Mouse (Mus musculus) embryonic facial prominence, embryonic 10.5 days (tissue): ENCODE data around the gene Fgfr2. TPM values are rescaled to one million over a fixed set of nuclear protein-coding genes. Genes with fewer than 3 reads are reported as not detected.

Experiments used
- DNase-seq: peaks from one replicate; pipeline ENCODE4 v3.0.0-alpha.2; 2017; ENCODE audit warnings: low spot score
- H3K27ac ChIP-seq: fragments of 300-500 bp; sonication (generic); replicated peaks from 2 replicates; pipeline ENCODE4 v1.5.1; 2016; ENCODE audit warnings: mild to moderate bottlenecking
- H3K27me3 ChIP-seq: fragments of 300-500 bp; sonication (generic); replicated peaks from 2 replicates; pipeline ENCODE4 v1.6.1; 2016; ENCODE audit warnings: low read depth, mild to moderate bottlenecking; ENCODE audit not compliant: poor library complexity, severe bottlenecking
- H3K36me3 ChIP-seq: fragments of 300-500 bp; sonication (generic); replicated peaks from 2 replicates; pipeline ENCODE4 v1.6.1; 2016; ENCODE audit warnings: mild to moderate bottlenecking, moderate library complexity
- H3K4me1 ChIP-seq: fragments of 300-500 bp; sonication (generic); 2 replicates; pipeline ENCODE4 v1.6.1; 2016
- H3K4me3 ChIP-seq: fragments of 300-500 bp; sonication (generic); 2 replicates; pipeline ENCODE4 v1.5.1; 2016; ENCODE audit warnings: mild to moderate bottlenecking, moderate library complexity
- H3K9me3 ChIP-seq: fragments of 300-500 bp; sonication (generic); 2 replicates; pipeline ENCODE4 v1.6.1; 2016; ENCODE audit warnings: mild to moderate bottlenecking
- WGBS: fragments of 180-500 bp; shearing (Covaris S2); methylation state at CpG from one replicate; pipeline ENCODE4 v1.1.7; 2016; 5-methylcytosine and 5-hydroxymethylcytosine counted together
- polyA plus RNA-seq: library from polyadenylated mRNA; unstranded; fragments of >200 nt; fragmentation: Nextera tagmentation; extraction: Ambion mirVana; gene quantifications from 2 replicates; pipeline ENCODE4 v1.2.1, GENCODE M21; 2016

Gene Fgfr2
- polyA plus RNA-seq, 1 experiment from 2014 or later = 74.3 TPM

GRCm38 (mm10) chr7:132767999-132768370 lies 355.2 kb downstream of the Fgfr2 start:
- no peak for DNase-seq
- Histone ChIP-seq H3K4me1 (peaks cover 29% of the 10 kb centered on the region), H3K27ac (no peak overlapping the region; the same call in 1 of the 2 replicates), H3K9me3 (no peaks in the 10 kb centered on the region), H3K36me3 (peaks cover 75% of the 10 kb centered on the region), H3K4me3 (no peak overlapping the region), H3K27me3 (no peaks in the 10 kb centered on the region)
- WGBS = 82% methylated on average over 4 of the region's 4 CpGs

GRCm38 (mm10) chr7:132767233-132767998 lies 355.7 kb downstream of the Fgfr2 start:
- WGBS = 62% methylated on average over 12 of the region's 12 CpGs
- H3K4me3 ChIP-seq = no peak overlapping the region
- H3K9me3 ChIP-seq = no peaks in the 10 kb centered on the region
- H3K36me3 ChIP-seq = peaks cover 73% of the 10 kb centered on the region
- H3K27ac ChIP-seq = no peak overlapping the region; the same call in 1 of the 2 replicates
- no peak for DNase-seq
- peaks cover 29% of the 10 kb centered on the region for H3K4me1 ChIP-seq
- no peaks in the 10 kb centered on the region for H3K27me3 ChIP-seq

DNA sequence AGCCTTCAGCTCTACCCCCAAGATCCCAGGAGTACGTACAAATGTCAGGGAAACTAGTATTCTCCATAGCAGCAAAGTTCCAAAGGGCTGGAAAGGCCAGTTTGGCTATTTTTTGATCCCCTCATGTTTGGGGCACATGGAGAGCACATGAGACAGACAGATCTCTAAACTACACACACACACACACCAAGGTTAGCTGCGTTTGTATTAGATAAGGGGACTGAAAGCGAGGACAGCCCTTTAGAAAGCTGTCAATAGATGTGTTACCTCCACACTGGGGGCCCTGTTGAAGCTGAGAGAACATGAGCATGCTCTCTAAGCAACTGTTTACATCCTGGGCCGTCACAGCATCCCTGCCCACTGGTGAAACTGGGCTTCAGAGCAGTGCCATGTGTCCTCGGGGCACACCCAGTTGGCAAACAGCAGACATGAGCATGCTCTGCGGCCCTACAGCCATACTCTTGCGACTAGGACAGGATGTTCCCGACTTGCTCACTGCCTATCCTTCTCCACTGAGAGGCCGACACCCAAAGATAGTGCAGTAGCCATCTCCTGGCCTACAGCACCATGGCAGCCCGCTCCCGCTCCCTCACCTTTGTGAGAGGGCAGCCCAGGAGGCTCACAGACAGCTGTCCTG lies 356.8 kb downstream of the Fgfr2 start:
- Histone ChIP-seq H3K36me3 (peaks cover 69% of the 10 kb centered on the region), H3K4me1 (peaks cover 25% of the 10 kb centered on the region), H3K9me3 (no peaks in the 10 kb centered on the region), H3K4me3 (no peak overlapping the region), H3K27ac (peak overlapping the region; percentile 36; the same call in 1 of the 2 replicates), H3K27me3 (no peaks in the 10 kb centered on the region)
- no peak for DNase-seq
- WGBS = 89% methylated on average over 11 of the region's 11 CpGs

DNA sequence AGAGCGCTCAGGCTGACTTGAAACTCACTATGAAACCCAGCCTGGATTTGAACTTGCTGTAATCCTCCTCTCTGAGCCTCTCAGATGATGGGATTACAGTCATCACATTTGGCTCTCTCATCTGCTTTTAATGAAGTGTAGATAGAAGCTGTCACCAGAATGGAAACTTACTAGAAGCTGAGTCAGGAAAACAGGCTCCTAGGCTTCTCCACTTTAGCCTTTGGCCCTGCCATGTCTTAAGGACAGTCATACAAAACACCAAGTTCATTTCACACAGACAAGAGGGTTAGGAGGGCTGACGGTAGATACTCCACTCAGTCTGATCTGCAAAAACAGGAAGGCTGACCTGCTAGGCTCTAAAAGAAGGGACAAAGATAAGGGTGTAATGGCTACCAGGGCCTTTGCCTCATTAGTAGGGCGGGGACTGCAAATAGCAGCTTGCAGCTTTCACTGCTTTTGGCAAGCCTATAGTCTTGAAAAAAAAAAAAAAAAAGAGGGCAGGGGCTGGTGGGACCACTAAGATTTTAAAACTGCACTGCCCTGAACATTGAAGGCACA lies 357.4 kb downstream of the Fgfr2 start:
- Histone ChIP-seq H3K36me3 (peaks cover 66% of the 10 kb centered on the region), H3K4me1 (peaks cover 25% of the 10 kb centered on the region), H3K27ac (no peak overlapping the region), H3K27me3 (no peaks in the 10 kb centered on the region), H3K4me3 (no peak overlapping the region), H3K9me3 (no peaks in the 10 kb centered on the region)
- WGBS = 72% methylated on average over 3 of the region's 3 CpGs
- DNase-seq = no peak

- H3K4me1 ChIP-seq = peaks cover 25% of the 10 kb centered on the region
- no peak overlapping the region for H3K27ac ChIP-seq
- no peak overlapping the region for H3K4me3 ChIP-seq
- H3K9me3 ChIP-seq = no peaks in the 10 kb centered on the region
- no peaks in the 10 kb centered on the region for H3K27me3 ChIP-seq
- 82% methylated on average over 4 of the region's 4 CpGs for WGBS
- DNase-seq = no peak
- peaks cover 64% of the 10 kb centered on the region for H3K36me3 ChIP-seq
Observed at GRCm38 (mm10) chr7:132764896-132765491, 358.2 kb downstream of the Fgfr2 start.

- H3K9me3 ChIP-seq = no peaks in the 10 kb centered on the region
- no peak for DNase-seq
- H3K4me1 ChIP-seq = peaks cover 25% of the 10 kb centered on the region
- WGBS = 90% methylated on average over 4 of the region's 4 CpGs
- peaks cover 64% of the 10 kb centered on the region for H3K36me3 ChIP-seq
- H3K27me3 ChIP-seq = no peaks in the 10 kb centered on the region
- no peak overlapping the region for H3K27ac ChIP-seq
- no peak overlapping the region for H3K4me3 ChIP-seq
Observed at GRCm38 (mm10) chr7:132764314-132764713, 358.8 kb downstream of the Fgfr2 start.

DNA sequence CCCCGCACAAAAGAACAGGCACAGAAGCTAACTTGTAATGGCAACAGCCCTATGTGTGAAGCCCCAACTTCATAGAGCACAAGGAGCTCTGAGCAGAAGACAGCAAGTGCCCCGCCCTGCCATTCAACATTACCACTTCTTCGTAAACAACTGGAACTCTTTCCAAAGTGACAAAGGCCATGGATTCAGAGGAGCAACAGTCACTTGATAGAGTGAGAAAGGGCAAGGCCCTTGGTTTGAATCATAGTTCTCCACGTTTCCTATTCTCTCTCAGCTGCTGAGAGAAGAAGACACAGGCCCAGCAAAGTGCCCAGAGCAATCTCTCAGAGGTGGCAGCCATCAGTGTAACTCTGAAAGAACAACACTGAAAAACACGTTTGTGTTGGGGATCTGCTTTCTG lies 359.2 kb downstream of the Fgfr2 start:
- WGBS = 85% methylated on average over 5 of the region's 5 CpGs
- H3K27me3 ChIP-seq = no peaks in the 10 kb centered on the region
- peaks cover 64% of the 10 kb centered on the region for H3K36me3 ChIP-seq
- DNase-seq = no peak
- peaks cover 25% of the 10 kb centered on the region for H3K4me1 ChIP-seq
- no peak overlapping the region for H3K27ac ChIP-seq
- H3K9me3 ChIP-seq = no peaks in the 10 kb centered on the region
- H3K4me3 ChIP-seq = no peak overlapping the region

- H3K36me3 ChIP-seq = peaks cover 65% of the 10 kb centered on the region
Observed at GRCm38 (mm10) chr7:132763351-132763750, 359.8 kb downstream of the Fgfr2 start.

DNA sequence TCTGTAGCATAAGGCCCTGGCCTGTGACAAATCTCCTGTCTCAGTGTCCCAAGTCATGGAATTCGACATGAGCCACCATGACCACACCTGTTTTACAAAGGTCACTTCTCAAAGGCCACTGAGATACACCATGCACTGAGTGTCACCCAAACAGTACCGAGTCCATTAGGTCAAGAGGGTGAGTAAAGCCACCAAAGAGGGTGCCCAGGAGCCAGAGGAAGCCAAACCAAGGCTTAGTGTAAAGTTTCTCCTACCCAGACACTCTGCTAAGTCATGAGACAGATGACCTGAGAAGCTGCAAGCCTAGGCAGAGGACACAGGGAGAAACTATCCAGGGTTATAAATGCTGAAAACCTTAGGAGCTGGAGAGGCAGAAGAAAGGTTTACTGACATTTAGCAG lies 361.7 kb downstream of the Fgfr2 start:
- Histone ChIP-seq H3K27me3 (no peaks in the 10 kb centered on the region), H3K36me3 (peaks cover 78% of the 10 kb centered on the region), H3K9me3 (no peaks in the 10 kb centered on the region), H3K27ac (no peak overlapping the region), H3K4me1 (peaks cover 8% of the 10 kb centered on the region), H3K4me3 (no peak overlapping the region)
- WGBS = 90% methylated on average over 2 of the region's 2 CpGs
- no peak for DNase-seq

More at GRCm38 (mm10) chr7:132763351-132763750, 359.8 kb downstream of the Fgfr2 start:
- DNase-seq = no peak
- H3K4me1 ChIP-seq = peaks cover 25% of the 10 kb centered on the region
- WGBS = 95% methylated on average over 6 of the region's 6 CpGs
- no peak overlapping the region for H3K4me3 ChIP-seq
- no peak overlapping the region for H3K27ac ChIP-seq
- no peaks in the 10 kb centered on the region for H3K9me3 ChIP-seq
- no peaks in the 10 kb centered on the region for H3K27me3 ChIP-seq

DNA sequence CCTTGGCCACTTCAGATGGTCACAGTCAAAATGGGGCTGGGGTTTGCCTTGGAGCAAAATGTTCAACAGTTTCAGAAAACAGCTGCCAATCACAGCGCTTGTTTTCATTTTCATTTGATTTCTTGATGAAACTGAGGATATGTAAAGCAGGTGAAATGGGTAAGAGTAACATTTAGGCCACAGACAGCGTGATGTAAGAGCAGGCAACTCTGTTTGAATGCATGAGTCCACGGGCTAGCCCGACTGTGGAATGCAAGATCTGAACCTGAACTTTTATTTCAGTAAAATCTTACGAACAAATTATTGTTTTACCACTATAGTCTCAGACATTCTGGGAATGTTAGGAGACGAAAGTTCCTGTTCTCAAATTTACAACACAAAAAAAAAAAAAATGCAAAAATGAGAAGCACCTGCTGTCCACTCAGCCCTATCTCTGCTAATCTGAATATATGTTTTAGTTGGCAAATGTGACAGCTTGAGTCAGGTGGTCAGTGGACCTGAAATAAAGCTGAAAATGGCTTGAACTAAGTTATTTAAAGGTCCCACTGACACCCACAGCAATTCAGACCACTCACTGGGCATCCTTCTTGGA lies 362.5 kb downstream of the Fgfr2 start:
- WGBS = 91% methylated on average over 6 of the region's 6 CpGs
- Histone ChIP-seq H3K27ac (no peak overlapping the region), H3K9me3 (no peaks in the 10 kb centered on the region)

GRCm38 (mm10) chr7:132759926-132760325 lies 363.2 kb downstream of the Fgfr2 start:
- Histone ChIP-seq H3K4me3 (no peak overlapping the region), H3K4me1 (peaks cover 3% of the 10 kb centered on the region), H3K9me3 (no peaks in the 10 kb centered on the region), H3K36me3 (peaks cover 75% of the 10 kb centered on the region), H3K27me3 (no peaks in the 10 kb centered on the region), H3K27ac (0 out of 2 replicates have a peak overlapping the region, but pooled peaks have one; percentile 24)
- no peak for DNase-seq
- 90% methylated on average over 6 of the region's 6 CpGs for WGBS

More for the DNA sequence above, 362.5 kb downstream of the Fgfr2 start:
- no peaks in the 10 kb centered on the region for H3K27me3 ChIP-seq
- peaks cover 79% of the 10 kb centered on the region for H3K36me3 ChIP-seq
- H3K4me1 ChIP-seq = 0 out of 2 replicates have a peak, but pooled peaks cover under 1% of the 10 kb centered on the region
- DNase-seq = no peak
- H3K4me3 ChIP-seq = no peak overlapping the region

DNA sequence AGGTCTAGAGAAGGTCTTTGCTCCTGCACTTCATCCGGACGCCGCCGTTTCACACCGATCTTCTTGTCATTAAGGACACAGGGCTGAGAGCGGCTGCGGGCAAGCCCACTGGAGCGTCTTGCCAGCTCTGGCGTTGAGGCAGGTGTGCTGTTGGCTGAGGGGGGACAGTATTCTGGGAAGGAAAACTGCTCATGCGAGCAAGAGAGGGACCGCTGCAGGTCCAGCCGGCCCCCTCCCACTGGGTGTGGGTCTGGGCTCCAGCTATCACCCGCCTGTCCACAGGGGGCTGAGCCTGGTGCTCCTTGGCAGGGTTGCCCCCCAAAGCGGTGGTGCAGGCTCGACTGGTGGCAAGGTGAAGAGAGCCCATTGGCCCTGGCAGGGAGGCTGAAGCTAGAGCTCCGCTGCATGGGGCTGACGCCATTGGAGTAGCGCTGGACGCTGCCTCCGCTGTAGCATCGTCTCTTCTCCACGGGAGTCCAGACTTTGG lies 363.7 kb downstream of the Fgfr2 start:
- no peaks in the 10 kb centered on the region for H3K9me3 ChIP-seq
- no peak overlapping the region for H3K4me3 ChIP-seq
- H3K27ac ChIP-seq = 0 out of 2 replicates have a peak overlapping the region, but pooled peaks have one; percentile 24
- peaks cover 8% of the 10 kb centered on the region for H3K4me1 ChIP-seq
- WGBS = 94% methylated on average over 22 of the region's 22 CpGs
- peaks cover 71% of the 10 kb centered on the region for H3K36me3 ChIP-seq
- no peaks in the 10 kb centered on the region for H3K27me3 ChIP-seq
- no peak for DNase-seq
